Mouse (Mus musculus) heart, postnatal 10 days (tissue): ENCODE measurements around the gene Cep112. TPM values are rescaled to one million over a fixed set of nuclear protein-coding genes. Genes with fewer than 3 reads are reported as not detected.

Source experiments
- DNase-seq, 2 experiments: peaks; one replicate each; pipeline ENCODE4 v3.0.0; 2021
- intact Hi-C: fragments of 180-260 bp; cut with DNase I; formaldehyde crosslinking; loops from one replicate; pipeline ENCODE4 v1.15.1; 2025
- total RNA-seq, 2 experiments: library from RNA; stranded (reverse); gene quantifications; 2 replicates each; pipeline ENCODE4 v1.2.3; 2021

Gene Cep112
- total RNA-seq, 2 experiments from 2014 or later, result 10.8 to 11.8 TPM

DNA sequence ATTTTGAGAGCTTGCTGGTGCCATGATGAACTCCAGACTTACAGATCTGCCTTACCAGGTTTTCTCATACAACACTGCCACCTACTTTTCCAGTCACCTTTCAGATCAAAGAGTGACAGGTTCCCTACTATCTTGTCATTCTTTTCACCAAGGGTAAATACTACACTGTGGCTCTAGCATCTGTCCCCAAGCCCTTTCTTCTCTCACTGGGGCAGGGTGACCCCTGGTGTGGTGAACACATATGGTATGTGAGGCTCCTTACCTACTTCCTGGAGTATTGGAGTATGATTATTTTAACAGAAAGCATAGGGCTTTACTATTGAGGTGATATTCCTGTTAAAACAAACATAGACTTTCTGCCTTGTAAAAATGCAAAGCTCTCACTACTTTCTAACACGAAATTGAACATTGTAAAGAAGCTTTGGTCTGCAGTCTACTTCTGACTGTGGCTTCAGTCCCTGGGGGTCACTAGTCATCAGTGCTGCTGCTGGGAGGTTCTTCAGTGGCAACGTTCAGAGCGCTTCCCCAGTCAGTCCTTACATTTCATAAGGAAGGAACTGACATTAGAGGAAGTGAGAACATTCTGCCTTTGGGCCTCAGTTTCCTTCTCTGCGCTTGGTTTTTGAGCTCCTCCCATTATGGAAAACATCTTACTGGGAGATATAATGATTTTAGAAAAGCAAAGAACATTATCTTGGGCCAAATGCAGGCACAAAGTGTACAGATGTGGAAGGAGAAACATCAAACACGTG, 168.4 kb downstream of the Cep112 start:
- intact Hi-C loops, result no loop called here
- no peak for DNase-seq

DNA sequence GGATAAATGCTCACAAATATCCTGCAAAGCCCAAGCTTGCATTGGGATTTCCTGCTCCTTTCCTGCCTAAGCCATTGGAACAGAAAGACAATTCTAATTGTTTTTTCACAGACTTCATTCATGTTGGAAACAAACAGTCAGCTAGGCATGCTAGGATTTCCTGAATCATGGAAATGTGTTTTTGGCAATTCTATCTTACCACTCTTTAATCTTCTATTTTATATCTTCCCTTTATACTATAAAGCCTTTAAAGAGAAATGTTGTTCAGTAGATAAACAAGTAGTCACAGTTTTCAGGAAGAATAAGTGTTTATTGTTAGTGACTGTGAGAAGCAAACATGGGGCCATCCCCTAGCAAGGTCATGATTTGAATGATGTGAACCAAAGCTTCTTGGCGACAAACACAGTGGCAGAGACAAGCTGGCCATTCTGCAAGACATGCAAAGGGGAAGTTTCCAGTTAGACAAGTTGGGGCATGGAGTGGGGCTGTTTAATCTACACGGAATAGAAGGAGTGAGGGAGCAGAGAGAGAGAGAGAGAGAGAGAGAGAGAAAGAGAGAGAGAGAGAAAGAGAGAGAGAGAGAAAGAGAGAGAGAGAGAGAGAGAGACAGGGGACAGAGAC, 169.1 kb downstream of the Cep112 start:
- DNase-seq, result no peak
- intact Hi-C loops, result no loop called here

DNA sequence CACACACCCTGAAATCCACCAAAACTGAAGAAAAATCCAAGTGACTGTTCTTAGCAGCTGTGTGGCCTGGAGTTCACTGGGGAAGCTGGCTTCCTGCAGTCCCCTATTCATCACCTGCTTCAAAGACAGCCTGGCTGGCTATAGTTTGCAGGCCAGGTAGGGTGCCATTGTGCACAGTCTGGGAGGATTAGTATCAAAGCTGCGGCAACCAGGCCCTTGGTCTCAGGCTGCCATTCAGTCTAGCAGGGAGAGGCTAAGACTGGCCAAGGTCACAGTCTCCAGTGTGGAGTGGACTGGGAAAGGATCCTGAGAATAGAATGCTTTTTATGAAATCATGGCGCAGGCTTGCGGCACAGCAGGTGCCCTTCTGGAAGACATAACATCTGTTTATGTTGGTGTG, 180.3 kb downstream of the Cep112 start:
- no peak for DNase-seq

DNA sequence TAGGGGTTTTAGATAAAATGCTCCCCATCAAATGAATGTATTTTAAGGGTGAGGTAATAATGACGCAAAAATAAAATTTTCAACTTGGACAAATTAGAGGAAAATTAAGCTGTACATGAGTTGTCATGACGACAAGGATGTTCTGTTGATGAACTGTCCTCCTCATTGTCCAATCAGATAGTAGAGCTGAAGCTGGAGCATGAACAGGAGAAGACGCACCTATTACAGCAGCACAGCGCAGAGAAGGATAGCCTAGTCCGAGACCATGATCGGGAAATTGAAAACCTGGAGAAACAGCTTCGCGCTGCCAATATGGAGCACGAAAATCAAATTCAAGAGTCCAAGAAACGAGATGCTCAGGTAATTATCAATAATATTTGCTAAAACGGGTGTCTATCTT, 181.0 kb downstream of the Cep112 start:
- intact Hi-C loops, result no loop called here
- DNase-seq, result no peak

More for the DNA sequence above, 180.3 kb downstream of the Cep112 start:
- intact Hi-C loops, result no loop called here

GRCm38 (mm10) chr11:108606836-108607235, 181.8 kb downstream of the Cep112 start:
- intact Hi-C loops, result no loop called here
- DNase-seq, result no peak

GRCm38 (mm10) chr11:108620628-108621433, 195.8 kb downstream of the Cep112 start:
- DNase-seq, result no peak
- intact Hi-C loops, result no loop called here

DNA sequence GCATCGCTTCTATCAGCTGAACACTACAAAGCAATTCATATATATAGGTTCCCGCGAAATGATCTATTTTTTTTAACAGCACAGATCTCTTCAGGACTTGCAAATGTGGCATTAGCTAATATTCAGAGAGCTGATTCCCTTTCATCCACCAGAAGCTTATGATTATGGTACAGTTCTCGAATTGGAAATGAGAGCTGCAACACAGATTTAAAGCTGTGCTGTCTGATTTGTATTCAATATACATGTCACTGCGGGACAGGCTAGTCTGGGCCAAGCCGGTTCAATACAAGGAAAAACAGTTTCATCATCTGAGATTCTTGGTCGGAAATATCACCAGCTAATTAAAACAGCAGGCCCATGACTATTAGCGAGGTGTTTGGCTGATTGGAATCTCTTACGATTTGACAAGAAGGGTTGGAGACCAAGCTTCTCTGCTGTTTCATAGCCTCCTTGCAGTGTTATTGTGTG, 196.5 kb downstream of the Cep112 start:
- DNase-seq, result no peak
- intact Hi-C loops, result no loop called here

- no peak for DNase-seq
- intact Hi-C loops, result no loop called here
These were observed 200.7 kb downstream of the Cep112 start for GRCm38 (mm10) chr11:108625546-108626232.

DNA sequence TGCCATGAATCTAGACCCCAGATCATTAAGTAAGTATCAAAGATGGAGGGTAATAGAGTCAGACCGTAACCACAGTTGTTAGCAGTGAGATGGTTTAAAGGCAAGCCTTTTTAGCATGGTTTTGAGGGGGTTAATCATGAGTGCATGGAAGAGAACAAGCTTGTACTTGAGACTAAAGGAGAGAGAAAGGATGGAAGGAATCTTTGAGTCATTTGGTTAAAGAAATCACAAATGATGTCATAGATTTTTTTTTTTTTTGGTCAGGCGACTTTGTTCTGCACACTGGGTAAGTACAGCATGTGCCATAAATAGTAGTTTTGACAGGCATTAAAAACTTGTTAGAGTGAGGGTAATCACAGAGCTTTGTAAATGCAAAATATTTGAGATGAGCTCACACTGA, 212.8 kb downstream of the Cep112 start:
- intact Hi-C loops, result no loop called here
- DNase-seq, result no peak

GRCm38 (mm10) chr11:108655574-108655973, 230.6 kb downstream of the Cep112 start:
- intact Hi-C loops, result no loop called here
- DNase-seq, result peak in 1 of 2 experiments; percentile 4

DNA sequence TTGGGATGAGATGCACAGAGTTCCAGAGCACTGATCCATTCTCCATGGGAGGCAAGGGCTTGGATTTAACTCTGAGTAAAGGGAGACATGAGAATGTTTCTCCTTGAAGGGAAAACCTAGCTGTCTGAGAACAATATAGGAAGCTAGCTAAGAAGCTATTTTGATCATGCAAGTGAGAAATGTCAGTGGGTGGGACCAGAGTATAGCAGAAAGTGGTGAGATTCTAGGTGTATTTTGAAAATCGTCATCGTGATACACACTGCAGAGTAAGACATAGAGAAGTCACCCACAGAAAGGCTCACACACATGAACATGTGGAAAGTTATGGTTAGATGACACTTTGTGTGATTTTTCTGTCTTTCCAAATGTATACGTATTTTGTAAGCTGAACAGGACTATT, 257.0 kb downstream of the Cep112 start:
- intact Hi-C loops, result no loop called here
- DNase-seq, result no peak

DNA sequence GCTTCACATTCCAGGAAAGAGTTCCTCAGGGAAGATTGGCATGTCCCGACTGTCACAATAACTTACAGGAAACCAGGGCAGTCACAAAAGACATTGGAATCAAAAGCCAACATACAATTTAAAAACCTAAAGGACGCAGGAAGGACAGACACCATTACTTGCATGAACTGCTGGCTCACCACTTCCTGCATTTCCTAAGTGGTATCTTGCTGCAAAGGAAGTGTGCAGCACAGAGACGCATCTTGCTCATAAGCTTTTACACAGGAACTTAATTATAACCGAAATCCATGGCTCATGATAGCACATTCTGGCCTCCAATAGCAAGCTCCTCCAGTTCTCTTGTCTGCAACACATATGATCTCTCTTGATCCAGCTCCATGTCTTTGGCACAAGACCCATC, 271.6 kb downstream of the Cep112 start:
- DNase-seq, result no peak

DNA sequence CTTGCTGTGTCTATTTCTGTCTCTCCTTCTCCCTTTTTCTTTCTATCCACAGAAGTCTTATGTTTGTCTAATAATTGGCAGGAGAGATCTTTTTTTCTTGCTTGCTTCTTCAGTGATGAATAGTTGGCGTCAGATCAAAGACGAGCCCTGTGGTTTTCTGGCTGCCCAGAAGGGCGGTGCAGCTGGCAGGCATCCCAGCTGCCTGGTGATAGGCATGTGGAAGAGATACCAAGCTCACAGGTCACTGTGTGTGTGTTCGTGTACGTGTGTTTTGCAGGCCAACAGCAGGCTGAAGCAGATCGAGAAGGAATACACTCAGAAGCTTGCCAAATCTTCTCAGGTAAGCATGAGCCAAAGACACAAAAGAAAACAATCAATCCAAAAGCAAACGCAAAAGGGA, 327.3 kb downstream of the Cep112 start:
- intact Hi-C loops, result loop anchor here (5.0 kb wide), 1 partner anchor 170 kb away; the partner anchor contains the start of gene Axin2
- DNase-seq, result peak; percentile 82 to 84

More for the DNA sequence above, 271.6 kb downstream of the Cep112 start:
- intact Hi-C loops, result no loop called here

DNA sequence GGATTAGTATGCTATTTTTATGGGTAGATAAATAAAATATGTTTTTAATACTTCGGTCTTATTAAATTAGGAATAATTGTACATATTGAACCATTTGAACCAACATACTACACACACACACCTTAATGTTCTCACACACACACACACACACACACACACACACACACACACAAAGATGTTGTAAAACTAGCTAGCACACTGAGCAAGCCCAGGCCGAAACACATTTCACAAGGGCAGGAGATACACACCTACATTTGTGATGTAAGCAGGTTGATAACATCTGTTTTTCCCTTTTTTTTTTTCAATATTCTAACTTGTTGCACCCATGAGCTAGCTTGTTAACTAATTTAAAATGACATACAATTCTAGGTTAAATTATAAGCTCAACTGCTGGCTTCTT, 327.8 kb downstream of the Cep112 start:
- no peak for DNase-seq
- intact Hi-C loops, result loop anchor here (5.0 kb wide), 1 partner anchor 170 kb away; the partner anchor contains the start of gene Axin2

- no peak for DNase-seq
- intact Hi-C loops, result loop anchor here (5.0 kb wide), 1 partner anchor 169 kb away; the partner anchor contains the start of gene Axin2
These were observed 328.6 kb downstream of the Cep112 start for GRCm38 (mm10) chr11:108753361-108754240.

DNA sequence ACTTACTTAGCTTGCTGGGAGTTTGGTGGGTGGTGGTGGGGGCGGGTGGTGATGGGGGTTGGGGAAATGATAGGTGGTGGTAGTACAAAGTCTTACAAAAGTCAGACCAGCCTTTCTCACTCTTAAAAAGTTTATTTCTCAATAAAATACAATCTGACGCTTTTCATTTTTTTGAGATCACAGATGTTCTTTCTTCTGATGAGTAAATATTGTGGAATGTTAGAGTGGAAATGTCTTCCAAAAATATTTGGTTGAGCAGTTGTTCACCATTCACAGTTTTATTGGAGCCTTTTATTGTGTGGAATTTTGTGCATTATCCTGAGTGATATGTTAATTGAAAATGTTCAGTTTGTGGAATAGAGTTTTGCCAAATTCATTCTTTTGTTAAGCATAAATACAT, 332.2 kb downstream of the Cep112 start:
- intact Hi-C loops, result no loop called here
- no peak for DNase-seq

- DNase-seq, result peak in 1 of 2 experiments; percentile 18
- intact Hi-C loops, result no loop called here
These were observed 332.8 kb downstream of the Cep112 start for GRCm38 (mm10) chr11:108757626-108758430.

GRCm38 (mm10) chr11:108770064-108770463, 345.1 kb downstream of the Cep112 start:
- intact Hi-C loops, result no loop called here

More at GRCm38 (mm10) chr11:108770064-108770463, 345.1 kb downstream of the Cep112 start:
- DNase-seq, result no peak
